Mouse (Mus musculus) T-helper 1 cell (primary cell): ENCODE data around the gene Sema4c.

ENCODE experiments used
- in situ Hi-C: fragments of 300-600 bp; cut with MboI, MseI; formaldehyde crosslinking; loops from one replicate; pipeline ENCODE4 v1.15.1; 2025; ENCODE audit warnings: high pct_unique_total_duplicates

The Sema4c gene

DNA sequence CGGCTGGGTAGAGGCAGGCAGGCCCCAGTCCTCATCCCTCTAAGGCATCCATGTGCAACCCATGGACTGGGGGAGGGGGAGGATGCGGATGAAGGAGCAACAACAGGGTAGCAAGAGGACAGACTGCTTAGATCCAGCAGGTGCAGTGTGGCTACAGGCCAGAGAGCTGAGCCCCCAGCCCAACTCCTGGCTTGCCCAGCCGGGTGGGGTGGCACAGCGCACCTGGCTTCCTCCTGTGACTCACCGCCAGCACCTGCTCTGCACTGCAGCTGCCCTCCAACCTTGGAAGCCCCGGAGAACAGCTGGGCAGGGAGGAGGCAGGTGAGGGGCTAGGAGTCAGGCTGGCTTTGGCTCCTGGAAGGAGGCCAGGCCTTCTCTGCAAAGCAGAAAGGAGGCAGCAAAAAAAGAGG, 21.8 kb upstream of the Sema4c start:
- in situ Hi-C loops, result no loop called here

DNA sequence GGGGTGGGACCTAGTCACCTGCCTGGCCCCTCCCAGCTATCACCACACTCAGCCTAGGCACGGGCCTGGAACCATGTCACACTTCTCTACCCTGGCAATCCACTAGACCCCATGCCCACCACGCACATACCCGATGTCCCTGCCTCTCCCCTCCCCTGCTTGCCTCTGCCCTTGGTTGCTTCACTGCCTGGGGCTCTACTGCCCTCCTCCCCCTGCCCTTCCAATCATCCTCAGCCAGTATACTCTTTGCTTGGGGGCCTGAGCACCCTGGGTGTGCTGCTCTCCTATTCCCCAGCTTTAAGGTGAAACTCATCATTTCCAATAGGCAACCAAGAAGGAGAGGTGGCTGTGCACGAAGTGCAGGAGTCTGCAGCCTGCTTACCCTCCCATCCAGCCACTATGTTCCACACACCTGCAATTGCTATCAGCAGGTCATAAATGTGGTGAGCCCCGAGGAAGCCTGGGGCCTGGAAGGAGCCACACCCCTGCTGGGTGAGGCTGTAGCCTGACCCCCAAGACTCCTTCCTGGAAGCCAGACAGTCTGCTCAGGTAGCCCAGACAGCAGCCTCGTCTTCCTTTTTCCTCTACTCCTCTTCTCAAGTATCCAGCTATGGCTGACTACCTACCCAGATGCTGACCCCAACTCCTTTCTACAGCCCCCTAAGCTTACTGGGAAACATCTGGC, 19.0 kb upstream of the Sema4c start:
- in situ Hi-C loops, result no loop called here

DNA sequence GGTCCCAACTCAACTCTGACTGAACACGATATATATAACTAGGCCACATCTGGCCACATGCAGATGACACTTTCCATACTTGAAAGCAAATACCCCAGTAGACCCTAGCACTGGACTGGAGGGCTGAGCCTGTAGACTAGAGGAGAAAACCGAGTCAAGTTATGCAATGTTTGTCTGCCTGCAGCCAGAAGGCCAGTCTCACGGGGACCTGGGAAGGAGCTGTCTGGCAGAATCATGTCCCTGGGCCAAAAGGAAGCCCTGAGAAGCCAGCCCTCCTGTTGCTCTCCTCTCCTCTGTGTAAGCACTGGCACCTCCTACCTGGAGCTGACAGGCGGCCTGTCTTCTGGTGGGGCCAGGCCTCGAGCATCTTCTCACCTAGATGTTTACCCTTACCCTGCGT, 17.2 kb upstream of the Sema4c start:
- in situ Hi-C loops, result no loop called here

DNA sequence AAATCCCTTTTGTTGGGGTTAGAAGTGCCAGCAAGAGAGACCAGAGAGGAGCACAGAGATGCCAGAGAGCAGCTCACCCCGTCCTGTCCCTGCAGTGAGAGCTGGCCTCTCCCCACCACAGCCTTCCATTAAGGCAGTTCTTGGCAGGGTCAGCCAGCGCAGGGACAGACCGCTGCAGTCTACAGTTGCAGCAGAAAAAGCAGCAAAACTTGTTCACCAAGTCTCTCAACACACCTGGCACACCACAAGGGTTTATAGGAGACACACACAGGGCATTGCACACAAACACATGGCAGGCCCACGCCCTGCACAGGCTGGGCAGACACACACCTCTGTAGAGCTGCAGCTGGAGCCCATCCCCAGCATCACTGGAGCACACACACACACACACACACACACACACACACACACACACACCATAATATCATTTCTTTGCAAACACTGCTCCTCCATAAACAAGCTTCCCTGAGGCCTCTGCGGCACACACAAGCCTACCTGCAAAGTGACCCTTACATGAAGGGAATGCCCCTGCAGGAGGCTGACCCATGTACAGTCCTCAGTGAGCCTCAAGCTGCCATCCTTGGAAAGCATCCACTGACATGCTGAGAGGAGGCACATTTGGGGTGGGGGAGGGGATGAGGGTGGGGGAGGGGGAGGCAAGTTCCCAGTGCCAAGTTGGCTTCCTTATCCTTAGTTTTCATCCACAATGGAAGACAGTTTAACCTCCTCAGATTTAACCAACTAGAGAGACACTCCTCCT, 16.2 kb upstream of the Sema4c start:
- in situ Hi-C loops, result no loop called here

DNA sequence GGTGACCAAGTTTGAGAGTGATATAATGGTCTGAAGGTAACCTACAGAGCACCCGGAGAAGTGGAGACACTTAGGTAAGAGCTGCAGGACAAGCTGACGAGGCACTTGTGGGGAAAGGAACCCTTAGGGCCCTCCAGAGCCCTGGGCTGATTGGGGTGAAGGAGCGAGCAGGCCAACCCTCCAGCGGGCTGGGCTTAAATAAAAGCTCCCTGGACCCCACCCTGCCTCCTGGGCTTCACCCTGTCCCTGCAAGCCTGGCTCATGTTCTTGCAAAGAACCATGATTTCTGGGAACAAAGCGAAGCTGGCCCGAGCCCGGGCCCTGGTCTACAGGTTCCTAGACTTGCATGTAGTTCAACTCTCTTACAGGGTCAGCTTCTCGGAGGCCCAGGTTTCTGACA, 15.4 kb upstream of the Sema4c start:
- in situ Hi-C loops, result no loop called here

DNA sequence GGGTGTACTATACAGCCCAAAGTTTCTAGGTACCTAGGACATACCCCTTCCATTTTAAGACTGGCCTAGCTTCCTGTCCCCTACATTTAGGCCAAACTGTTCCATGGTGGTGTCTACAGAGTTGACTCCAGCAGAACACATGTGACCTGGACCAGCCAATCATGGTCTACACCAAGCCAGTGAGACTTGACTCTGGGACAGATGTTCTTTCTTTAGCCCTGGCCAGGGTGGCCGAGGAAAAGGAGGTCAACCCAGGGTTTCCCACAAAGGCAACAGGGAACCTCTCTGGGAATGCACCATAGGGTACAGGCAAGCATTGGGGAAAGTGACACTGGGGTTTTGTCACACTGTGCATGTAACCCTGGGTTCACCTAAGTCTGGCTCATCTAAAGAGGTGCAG, 14.6 kb upstream of the Sema4c start:
- in situ Hi-C loops, result no loop called here

DNA sequence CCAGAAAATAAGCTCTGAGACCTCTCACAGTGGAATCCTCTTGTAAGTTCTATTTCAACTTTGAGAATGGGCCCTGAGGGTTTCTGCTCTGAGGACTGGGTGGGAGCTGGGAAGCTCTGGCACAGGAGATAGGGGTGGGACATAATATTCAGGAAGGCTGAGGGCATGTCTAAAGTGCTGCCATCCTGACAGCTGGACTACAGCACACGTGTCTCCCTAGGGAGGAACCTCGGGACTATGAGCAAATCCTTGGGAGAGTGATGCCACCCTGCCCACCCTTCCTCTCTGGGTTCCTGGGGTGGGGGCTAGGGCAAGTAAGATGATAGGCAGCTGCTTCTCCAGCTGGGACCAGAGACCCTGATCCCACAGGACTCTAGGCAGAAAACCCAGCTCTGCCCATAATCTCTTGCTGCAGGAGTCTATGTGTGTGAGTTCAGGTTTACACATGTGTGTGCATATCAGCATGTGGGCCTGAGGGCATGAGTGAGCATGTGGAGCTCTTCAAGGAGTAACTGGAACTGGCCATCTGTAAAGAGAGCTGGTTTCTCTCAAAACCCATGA, 14.1 kb upstream of the Sema4c start:
- in situ Hi-C loops, result no loop called here

DNA sequence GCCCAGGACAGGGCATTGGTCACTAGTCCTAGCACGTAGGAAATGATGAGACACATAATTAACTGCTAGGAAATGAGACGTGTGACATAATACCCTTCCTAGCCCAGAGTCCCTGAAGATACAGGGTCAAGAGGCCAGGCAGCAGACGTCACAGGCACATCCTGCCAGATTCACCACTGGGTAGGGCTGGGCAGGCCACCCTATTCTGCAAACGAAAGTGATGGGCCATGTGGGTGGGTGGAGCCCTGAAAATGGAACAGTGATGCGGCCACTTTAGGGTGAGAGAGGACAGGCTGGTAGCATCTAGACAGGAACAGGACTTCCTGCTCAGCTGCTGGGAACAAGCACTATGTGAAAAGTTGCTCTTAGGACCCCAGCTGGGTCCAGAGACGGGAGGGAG, 13.5 kb upstream of the Sema4c start:
- in situ Hi-C loops, result no loop called here

DNA sequence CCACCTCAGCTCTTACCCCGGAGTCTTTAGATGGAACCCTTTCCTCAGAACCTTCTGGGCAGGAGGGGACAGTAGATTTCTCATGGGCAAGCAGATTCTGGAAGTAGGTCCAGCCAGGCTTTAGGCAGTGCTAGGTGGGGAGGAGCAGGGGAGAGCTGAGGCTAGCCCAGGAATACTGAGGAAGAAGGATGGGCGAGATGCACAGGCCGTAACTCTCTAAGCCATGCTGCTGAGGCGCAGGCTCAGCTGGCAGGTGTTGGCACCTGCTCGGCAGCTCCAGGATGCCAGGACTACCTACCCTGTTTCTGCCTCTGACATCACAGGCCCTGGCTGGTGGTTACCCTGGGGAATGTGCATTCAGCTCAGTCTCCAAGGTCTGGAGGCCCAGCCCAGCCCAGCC, 12.2 kb upstream of the Sema4c start:
- in situ Hi-C loops, result no loop called here

DNA sequence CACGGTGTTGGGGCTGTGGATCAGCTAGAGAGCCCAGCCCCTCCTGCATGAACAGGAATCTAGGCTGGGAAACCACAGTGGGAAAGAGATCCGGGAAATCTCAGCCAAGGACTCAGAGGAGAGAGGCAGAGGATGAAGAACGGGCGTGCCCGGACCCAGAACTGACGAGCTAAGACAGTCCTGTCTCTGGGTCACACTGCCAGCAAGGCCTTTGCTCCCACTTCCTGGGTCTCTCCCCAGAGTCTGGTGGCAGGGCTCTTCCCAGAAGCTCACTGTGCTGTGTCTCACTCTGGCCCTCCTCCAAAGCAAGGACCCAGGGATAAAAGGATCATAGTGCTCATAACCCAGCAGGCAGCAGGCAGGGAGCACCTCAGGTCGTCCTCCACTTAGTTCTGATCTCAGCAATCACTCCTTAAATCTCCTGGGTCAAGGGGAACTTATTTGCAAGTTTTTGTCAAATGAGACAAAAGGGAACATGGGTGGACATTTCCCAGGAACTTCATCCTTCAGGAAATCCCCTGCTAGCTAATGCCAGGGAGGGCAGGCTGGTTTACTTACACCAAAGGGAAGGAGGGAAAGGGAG, 11.6 kb upstream of the Sema4c start:
- in situ Hi-C loops, result no loop called here

DNA sequence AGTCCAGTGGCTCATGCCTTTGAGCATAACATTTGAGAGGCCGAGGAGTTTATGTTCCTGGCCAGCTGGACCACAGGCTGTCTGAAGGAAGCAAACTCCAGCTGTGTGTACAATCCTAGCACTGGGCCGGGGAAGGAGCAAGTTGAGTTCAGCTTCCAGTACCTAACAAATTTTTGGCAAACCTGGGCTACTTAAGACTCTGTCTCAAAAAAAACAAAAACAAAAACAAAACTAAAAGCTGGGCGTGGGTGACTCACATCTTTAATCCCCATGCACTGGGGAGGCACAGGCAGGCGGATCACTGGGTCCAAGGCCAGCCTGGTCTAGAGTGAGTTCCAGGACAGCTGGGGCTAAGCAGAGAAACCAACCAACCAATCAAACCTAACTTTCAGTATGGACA, 10.6 kb upstream of the Sema4c start:
- in situ Hi-C loops, result no loop called here

DNA sequence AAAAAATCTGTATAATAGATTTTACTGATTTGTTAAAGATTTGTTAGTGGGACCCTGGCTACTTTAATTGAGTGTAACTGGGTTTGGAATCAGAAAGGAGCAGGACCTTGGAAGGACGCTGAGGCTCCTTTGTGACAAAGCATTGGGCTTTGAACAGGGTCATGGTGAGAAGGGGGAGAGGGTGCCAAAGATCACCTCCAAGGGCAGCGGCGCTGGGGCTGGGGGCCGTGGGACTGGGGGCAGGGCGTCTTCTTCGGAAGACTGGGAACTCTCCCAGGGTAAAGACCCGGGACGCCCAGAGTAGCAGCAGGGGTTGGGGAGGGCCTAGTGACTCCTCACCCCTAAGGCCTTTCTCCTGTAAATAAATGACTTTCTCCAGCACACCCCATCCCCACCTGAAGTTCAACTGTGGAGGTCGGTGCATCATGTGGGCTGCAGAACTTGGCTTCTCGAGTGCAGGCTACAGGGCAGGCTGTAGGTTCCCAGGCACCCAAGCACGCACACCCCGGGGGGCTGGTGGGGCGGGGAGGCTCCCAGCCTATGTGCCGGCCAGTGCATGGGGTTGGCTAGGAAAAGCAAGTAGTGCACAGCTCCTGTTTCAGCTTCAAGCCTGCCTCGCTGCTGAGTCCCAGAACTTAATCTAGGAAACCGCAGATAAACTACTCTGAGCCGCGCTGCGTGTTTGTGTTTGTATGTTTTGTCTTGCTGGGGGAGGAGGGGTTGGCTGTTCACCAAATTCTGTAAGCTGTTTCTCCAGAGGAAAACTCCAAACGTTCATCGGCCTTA, 9.9 kb upstream of the Sema4c start:
- in situ Hi-C loops, result no loop called here

DNA sequence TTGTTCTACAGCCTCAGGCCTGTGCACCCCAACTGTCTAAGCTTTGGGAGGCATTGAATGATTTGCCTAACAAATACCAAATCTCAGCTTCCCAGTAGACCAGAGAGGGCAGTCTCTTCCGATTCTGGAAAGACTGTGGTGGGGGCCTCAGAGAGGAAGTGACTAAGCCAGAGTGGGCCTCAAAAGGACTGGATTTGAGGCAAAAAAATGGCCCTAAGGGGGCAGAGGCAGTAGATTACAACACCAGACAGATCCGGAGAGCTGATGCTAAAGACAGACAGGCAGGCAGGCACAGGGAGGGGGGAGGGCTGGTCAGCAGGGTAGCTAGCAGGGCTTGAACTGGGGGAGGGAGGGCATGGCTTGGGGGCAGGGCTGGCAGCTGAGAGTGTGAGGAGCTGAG, 8.3 kb upstream of the Sema4c start:
- in situ Hi-C loops, result no loop called here

DNA sequence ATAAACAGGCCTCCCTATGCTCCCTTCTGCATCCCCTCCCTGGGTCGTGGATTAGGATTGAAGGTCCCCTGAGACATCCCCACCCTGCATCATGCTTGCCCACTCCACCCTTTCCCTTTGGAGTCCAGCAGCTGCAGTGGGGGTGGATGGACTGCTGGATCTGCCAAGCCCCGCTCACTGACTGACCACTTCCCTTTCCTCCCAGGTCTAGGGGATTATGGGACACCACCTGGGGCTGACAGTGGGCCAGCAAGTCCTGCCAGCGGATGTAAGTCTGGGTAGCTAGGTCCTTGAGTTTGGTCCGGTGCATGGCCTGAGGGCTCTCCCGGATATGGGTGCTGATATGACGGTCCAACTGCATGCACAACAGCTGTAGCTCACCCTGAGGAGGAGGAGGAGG, 6.0 kb upstream of the Sema4c start:
- in situ Hi-C loops, result no loop called here

DNA sequence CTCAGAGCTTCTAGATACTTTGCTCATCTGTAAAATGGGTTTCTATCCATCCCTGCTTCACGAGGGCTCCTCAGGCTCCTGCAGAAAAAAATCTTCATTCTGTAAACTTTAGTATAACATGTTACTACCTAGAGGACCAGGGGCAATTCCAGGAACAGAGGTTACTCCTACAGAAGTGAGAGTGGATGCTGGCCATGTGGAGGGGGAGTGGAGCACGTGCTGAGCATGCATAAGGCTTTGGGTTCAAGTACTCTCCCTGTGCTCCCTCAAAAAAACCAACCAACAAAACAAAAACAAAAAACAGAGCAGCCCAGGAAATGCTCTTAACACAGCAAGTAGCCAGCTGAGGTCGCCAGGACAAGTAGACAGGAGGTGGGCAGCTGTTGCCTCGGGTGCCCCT, 5.5 kb upstream of the Sema4c start:
- in situ Hi-C loops, result no loop called here

DNA sequence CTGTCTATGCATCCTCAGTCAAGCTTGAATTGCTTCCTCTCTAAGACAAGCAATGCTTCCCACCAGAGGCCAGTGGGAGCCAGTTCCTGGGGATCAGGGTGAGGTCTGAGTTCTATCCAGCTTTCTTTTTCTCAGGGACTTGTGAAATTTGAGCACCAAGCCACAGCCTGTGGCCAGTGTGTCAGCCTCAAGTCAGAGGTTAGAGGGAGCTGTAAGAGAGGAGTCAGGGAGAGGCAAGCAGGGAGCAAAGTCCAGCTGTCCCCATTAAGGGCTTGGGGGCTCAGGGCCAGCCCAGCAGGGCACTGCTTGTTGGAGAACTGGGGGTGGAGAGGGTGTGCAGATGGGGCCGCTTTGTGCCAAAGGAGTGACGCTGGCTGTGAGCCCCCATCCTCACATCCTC, 5.0 kb upstream of the Sema4c start:
- in situ Hi-C loops, result no loop called here

DNA sequence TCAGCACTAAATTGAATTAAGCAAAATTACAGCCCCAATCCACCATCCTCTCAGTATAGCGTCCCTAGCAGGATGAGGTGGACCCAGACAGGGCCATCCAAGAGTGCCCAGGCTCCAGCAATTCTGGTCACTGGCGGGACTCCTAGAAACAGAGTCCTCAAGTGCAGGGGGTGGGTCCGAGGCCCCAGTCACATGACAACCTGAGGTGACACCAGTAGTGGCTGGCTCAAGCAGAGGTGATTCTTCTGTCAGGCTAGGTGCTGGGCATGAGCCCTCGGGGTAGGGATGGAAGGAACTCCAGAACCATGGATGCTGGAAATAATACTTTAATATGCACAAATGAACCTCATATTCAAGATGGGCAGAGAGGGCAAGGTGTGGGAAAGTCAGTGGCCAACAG, 4.2 kb upstream of the Sema4c start:
- in situ Hi-C loops, result no loop called here

DNA sequence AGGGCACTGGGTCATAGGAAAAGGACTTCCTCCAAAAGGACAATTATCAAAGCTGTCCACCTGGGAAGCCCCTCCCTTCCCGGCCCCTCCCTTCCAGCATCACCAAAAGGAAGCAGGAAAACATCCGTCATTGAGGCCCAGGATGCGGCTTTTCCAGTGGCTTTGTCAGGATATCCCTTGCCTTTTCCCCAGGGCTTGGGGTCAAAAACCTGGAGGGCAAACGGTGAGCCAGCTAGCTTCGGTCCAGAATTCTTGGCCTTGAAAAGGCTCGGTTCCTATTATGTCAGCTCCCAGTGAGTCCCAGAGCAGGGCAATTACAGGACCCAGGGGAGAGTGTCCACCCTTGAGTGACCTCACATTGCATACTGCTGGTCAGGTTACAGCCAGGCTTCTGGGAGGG, 2.8 kb upstream of the Sema4c start:
- in situ Hi-C loops, result no loop called here

DNA sequence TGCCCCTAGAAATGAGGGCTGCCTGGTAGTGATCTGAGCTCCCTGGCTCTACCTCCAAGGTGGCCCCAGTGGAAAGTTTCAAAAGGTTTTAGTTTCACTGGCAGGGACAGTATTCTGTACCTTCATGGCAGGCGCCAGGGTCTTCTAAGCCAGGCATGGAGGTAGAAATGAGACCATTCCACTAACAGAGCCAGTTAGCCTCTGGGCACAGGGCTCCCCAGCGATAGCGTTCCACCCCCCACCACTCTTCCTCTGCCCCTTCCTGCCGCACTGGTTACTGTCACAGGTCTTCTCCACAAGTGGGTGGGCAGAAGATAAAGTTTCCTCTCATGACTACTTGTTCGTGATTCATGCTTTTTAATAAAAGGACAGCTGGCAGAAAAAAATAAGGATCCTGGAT, 1.7 kb upstream of the Sema4c start:
- in situ Hi-C loops, result no loop called here

DNA sequence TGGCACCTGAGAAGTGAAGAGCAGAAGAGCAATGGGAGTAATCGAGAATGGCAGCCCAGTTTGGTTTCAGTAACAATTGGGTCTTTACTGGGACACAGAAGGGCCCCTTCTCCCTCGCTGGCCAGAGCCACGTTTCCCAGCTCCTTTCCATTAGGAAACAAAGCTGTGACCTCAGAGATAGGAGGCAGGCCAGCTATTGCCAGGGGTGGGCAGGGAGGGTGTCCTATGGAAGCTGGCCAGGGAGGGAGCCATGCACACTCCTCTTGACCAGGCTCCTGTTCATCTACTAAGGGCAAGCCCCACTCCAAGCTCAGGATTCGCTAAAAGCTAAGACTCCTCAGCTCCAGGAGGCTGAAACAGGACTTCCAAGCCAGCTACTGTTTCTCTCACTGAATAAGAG, 1.1 kb upstream of the Sema4c start:
- in situ Hi-C loops, result no loop called here

DNA sequence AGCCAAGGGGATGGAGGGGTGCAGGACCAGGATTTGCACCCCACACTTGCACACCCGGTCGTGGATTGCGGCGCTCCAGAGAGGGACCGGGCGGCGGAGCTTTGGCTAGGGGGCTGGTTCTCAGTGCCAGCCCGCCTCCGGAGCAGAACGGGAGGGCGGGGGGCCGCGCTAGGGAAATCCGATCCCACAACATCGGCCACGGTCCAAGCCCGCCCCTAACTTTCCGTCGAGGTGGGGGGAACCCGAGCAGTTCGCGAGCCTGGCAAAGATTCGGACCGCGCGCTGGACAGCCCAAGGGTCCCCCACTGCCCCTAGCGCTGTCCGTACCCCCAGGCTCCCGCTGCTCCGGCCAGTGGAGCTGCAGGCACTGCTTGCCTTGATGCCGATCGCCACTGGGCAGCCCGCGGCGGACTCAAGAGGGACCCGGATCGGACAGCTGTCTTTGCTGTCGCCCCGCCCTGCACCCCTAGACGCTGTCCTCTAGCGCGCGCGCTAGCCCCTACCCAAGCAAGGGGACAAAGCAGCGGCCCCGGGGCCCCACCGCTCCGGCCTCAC, 615 bp downstream of the Sema4c start:
- in situ Hi-C loops, result no loop called here
